Mouse (Mus musculus) liver, adult 2 months (tissue): ENCODE measurements around the gene Ap5z1. TPM values are rescaled to one million over a fixed set of nuclear protein-coding genes. Genes with fewer than 3 reads are reported as not detected.

Experiments
- DNase-seq: peaks from one replicate; pipeline ENCODE4 v3.0.0-alpha.2; 2011; ENCODE audit warnings: low read depth, low spot score; ENCODE audit errors: extremely low read depth
- H3K27ac ChIP-seq: fragments of 200-500 bp; replicated peaks from 2 replicates; pipeline ENCODE4 v1.5.1; 2012; ENCODE audit warnings: low read depth, mild to moderate bottlenecking, control low read depth, inconsistent platforms, low read length; ENCODE audit not compliant: insufficient read depth
- H3K27me3 ChIP-seq: fragments of 200-500 bp; 2 replicates; pipeline ENCODE4 v1.6.1; 2012; ENCODE audit warnings: mild to moderate bottlenecking, moderate library complexity, low read length, inconsistent platforms; ENCODE audit not compliant: control insufficient read depth, insufficient read depth
- H3K36me3 ChIP-seq: fragments of 200-500 bp; 2 replicates; pipeline ENCODE4 v1.6.1; 2012; ENCODE audit warnings: low read length, inconsistent platforms; ENCODE audit not compliant: control insufficient read depth, insufficient read depth
- H3K4me1 ChIP-seq: fragments of 200-500 bp; 2 replicates; pipeline ENCODE4 v1.6.1; 2011; ENCODE audit warnings: low read length; ENCODE audit not compliant: control insufficient read depth, insufficient read depth
- H3K4me3 ChIP-seq: fragments of 200-500 bp; 2 replicates; pipeline ENCODE4 v1.5.1; 2011; ENCODE audit warnings: low read depth, mild to moderate bottlenecking, control low read depth, low read length, moderate library complexity; ENCODE audit not compliant: insufficient read depth
- H3K79me2 ChIP-seq: fragments of 200-500 bp; 2 replicates; pipeline ENCODE4 v1.6.1; 2012; ENCODE audit warnings: inconsistent platforms, mild to moderate bottlenecking, low read length, moderate library complexity; ENCODE audit not compliant: control insufficient read depth, insufficient read depth
- H3K9ac ChIP-seq: fragments of 200-500 bp; 2 replicates; pipeline ENCODE4 v1.6.1; 2012; ENCODE audit warnings: low read depth, mild to moderate bottlenecking, control low read depth, inconsistent platforms, low read length
- CTCF ChIP-seq: fragments of 200-500 bp; IDR thresholded peaks from 2 replicates; pipeline ENCODE4 v1.5.1; 2011; ENCODE audit warnings: low read depth, low read length, control low read depth
- POLR2A ChIP-seq: fragments of 200-500 bp; IDR thresholded peaks from 2 replicates; pipeline ENCODE4 v1.6.1; 2011; ENCODE audit warnings: low read length, control low read depth; ENCODE audit not compliant: insufficient read depth; ENCODE audit errors: extremely low read depth
- WGBS: fragments of 180-500 bp; shearing (Covaris S2); methylation state at CpG from one replicate; pipeline ENCODE4 v1.1.7; 2018; 5-methylcytosine and 5-hydroxymethylcytosine counted together
- polyA plus RNA-seq: library from polyadenylated mRNA; depleted of rRNA; stranded (reverse); fragments of >200 nt; gene quantifications from 2 replicates; pipeline ENCODE4 v1.2.3, GENCODE M21; 2012
- total RNA-seq: library from RNA; depleted of rRNA; stranded (reverse); fragments of >200 nt; gene quantifications from 2 replicates; pipeline ENCODE4 v1.2.3, GENCODE M21; 2014

Gene Ap5z1
- total and polyA plus RNA-seq, 2 experiments = 3.6 to 23.3 TPM

GRCm38 (mm10) chr5:142418419-142418818 lies 45.3 kb upstream of the Ap5z1 start:
- Histone ChIP-seq H3K27ac (peak overlapping the region; percentile 41), H3K4me1 (peaks cover 36% of the 10 kb centered on the region), H3K36me3 (no peaks in the 10 kb centered on the region), H3K4me3 (no peak overlapping the region), H3K79me2 (peaks cover 43% of the 10 kb centered on the region), H3K27me3 (no peaks in the 10 kb centered on the region), H3K9ac (no peak overlapping the region)
- no peak for TF ChIP-seq CTCF
- TF ChIP-seq POLR2A = no peak
- 33% methylated on average over 4 of the region's 4 CpGs for WGBS
- no peak for DNase-seq

GRCm38 (mm10) chr5:142420317-142420716 lies 43.4 kb upstream of the Ap5z1 start:
- H3K4me3 ChIP-seq = no peak overlapping the region
- no peak for DNase-seq
- no peaks in the 10 kb centered on the region for H3K36me3 ChIP-seq
- H3K27me3 ChIP-seq = no peaks in the 10 kb centered on the region
- 93% methylated on average over 4 of the region's 4 CpGs for WGBS
- H3K4me1 ChIP-seq = peaks cover 39% of the 10 kb centered on the region
- TF ChIP-seq POLR2A (no peak), CTCF (no peak)
- peaks cover 34% of the 10 kb centered on the region for H3K79me2 ChIP-seq
- H3K9ac ChIP-seq = no peak overlapping the region
- no peak overlapping the region for H3K27ac ChIP-seq

- WGBS = 68% methylated on average over 9 of the region's 9 CpGs
- H3K36me3 ChIP-seq = no peaks in the 10 kb centered on the region
- H3K79me2 ChIP-seq = peaks cover 36% of the 10 kb centered on the region
- H3K27ac ChIP-seq = no peak overlapping the region
- H3K4me3 ChIP-seq = no peak overlapping the region
- no peak overlapping the region for H3K9ac ChIP-seq
- H3K4me1 ChIP-seq = peaks cover 44% of the 10 kb centered on the region
- H3K27me3 ChIP-seq = no peaks in the 10 kb centered on the region
- TF ChIP-seq CTCF (no peak), POLR2A (no peak)
- DNase-seq = no peak
Observed at GRCm38 (mm10) chr5:142420920-142421319, 42.8 kb upstream of the Ap5z1 start.

- H3K27ac ChIP-seq = peak overlapping the region; percentile 37
- no peaks in the 10 kb centered on the region for H3K36me3 ChIP-seq
- H3K4me1 ChIP-seq = peaks cover 47% of the 10 kb centered on the region
- H3K27me3 ChIP-seq = no peaks in the 10 kb centered on the region
- H3K9ac ChIP-seq = no peak overlapping the region
- WGBS = 22% methylated on average over 5 of the region's 5 CpGs
- TF ChIP-seq POLR2A = no peak
- peak; percentile 62 for TF ChIP-seq CTCF
- no peak overlapping the region for H3K4me3 ChIP-seq
- peak; percentile 78 for DNase-seq
- H3K79me2 ChIP-seq = peaks cover 36% of the 10 kb centered on the region
Observed at GRCm38 (mm10) chr5:142421886-142422285, 41.9 kb upstream of the Ap5z1 start.

- Histone ChIP-seq H3K27me3 (no peaks in the 10 kb centered on the region), H3K79me2 (peaks cover 44% of the 10 kb centered on the region), H3K9ac (no peak overlapping the region), H3K4me1 (peaks cover 40% of the 10 kb centered on the region), H3K36me3 (no peaks in the 10 kb centered on the region), H3K4me3 (no peak overlapping the region), H3K27ac (no peak overlapping the region)
- 96% methylated on average over 10 of the region's 10 CpGs for WGBS
- TF ChIP-seq POLR2A = no peak
- TF ChIP-seq CTCF = no peak
- no peak for DNase-seq
Observed at GRCm38 (mm10) chr5:142423141-142423540, 40.6 kb upstream of the Ap5z1 start.

- no peak overlapping the region for H3K4me3 ChIP-seq
- no peak overlapping the region for H3K27ac ChIP-seq
- WGBS = 64% methylated on average over 3 of the region's 3 CpGs
- H3K4me1 ChIP-seq = peaks cover 34% of the 10 kb centered on the region
- H3K36me3 ChIP-seq = no peaks in the 10 kb centered on the region
- TF ChIP-seq CTCF (no peak), POLR2A (no peak)
- no peak for DNase-seq
- no peak overlapping the region for H3K9ac ChIP-seq
- H3K79me2 ChIP-seq = peaks cover 43% of the 10 kb centered on the region
- H3K27me3 ChIP-seq = no peaks in the 10 kb centered on the region
Observed at GRCm38 (mm10) chr5:142423701-142424100, 40.0 kb upstream of the Ap5z1 start.
